Mouse (Mus musculus): Measurements from ENCODE around the gene Ifnk. TPM values are rescaled to one million over a fixed set of nuclear protein-coding genes. Genes with fewer than 3 reads are reported as not detected.

The Ifnk gene
- polyA plus RNA-seq, 1 experiment from 2014 or later = not detected

- ATAC-seq (ENCODE audit: low read depth) = no peak
Observed at GRCm38 (mm10) chr4:35192725-35193124, 40.9 kb downstream of the Ifnk start.

GRCm38 (mm10) chr4:35201700-35202099 lies 49.8 kb downstream of the Ifnk start:
- Histone ChIP-seq H3K4me1 (ENCODE audit: control insufficient read depth, insufficient read depth, low read length) (no peaks in the 10 kb centered on the region), H3K27me3 (ENCODE audit: control insufficient read depth, insufficient read depth, low read length) (no peaks in the 10 kb centered on the region), H3K4me3 (ENCODE audit: low read depth, low read length) (no peak overlapping the region), H3K27ac (ENCODE audit: low read depth, low read length) (no peak overlapping the region), H3K36me3 (ENCODE audit: control insufficient read depth, insufficient read depth, low read length) (peaks cover 16% of the 10 kb centered on the region; the same call in 1 of the 2 replicates), H3K4me2 (ENCODE audit: low read depth, low read length) (no peak overlapping the region), H3K9ac (replicated peaks; ENCODE audit: low read depth, low read length) (no peak overlapping the region), H3K9me3 (ENCODE audit: control insufficient read depth, low read length) (no peaks in the 10 kb centered on the region)
- ATAC-seq (ENCODE audit: low read depth) = no peak
- 97% methylated on average over 5 of the region's 5 CpGs for WGBS

More at GRCm38 (mm10) chr4:35192725-35193124, 40.9 kb downstream of the Ifnk start:
- no peaks in the 10 kb centered on the region for H3K9me3 ChIP-seq (ENCODE audit: control insufficient read depth, low read length)
- no peak overlapping the region for H3K27ac ChIP-seq (ENCODE audit: low read depth, low read length)
- 32% methylated on average over 7 of the region's 7 CpGs for WGBS
- H3K4me1 ChIP-seq (ENCODE audit: control insufficient read depth, insufficient read depth, low read length) = no peaks in the 10 kb centered on the region
- H3K4me3 ChIP-seq (ENCODE audit: low read depth, low read length) = no peak overlapping the region
- H3K36me3 ChIP-seq (ENCODE audit: control insufficient read depth, insufficient read depth, low read length) = 0 out of 2 replicates have a peak, but pooled peaks cover 13% of the 10 kb centered on the region
- H3K9ac ChIP-seq (replicated peaks; ENCODE audit: low read depth, low read length) = no peak overlapping the region
- no peaks in the 10 kb centered on the region for H3K27me3 ChIP-seq (ENCODE audit: control insufficient read depth, insufficient read depth, low read length)
- H3K4me2 ChIP-seq (ENCODE audit: low read depth, low read length) = no peak overlapping the region

Other genes with a start within 250 kb of the Ifnk start
- 1.3 and 2.6 TPM in 2 replicates for gene Mob3b, start 5.4 kb downstream of the Ifnk start, polyA plus RNA-seq (2014; fragmentation: Nextera tagmentation; extraction: Ambion mirVana)
- gene C9orf72, start 74.1 kb downstream of the Ifnk start, polyA plus RNA-seq (2014; fragmentation: Nextera tagmentation; extraction: Ambion mirVana) = 53.3 and 62.4 TPM in 2 replicates

All from neural tube, embryonic 14.5 days (tissue).